Mouse (Mus musculus) cerebellum, adult (tissue): ENCODE data around the gene Csrp1.

Source experiments
- ATAC-seq: cut with Nextera tagmentation; 2 replicates; pipeline ENCODE4 v1.9.2; 2017; ENCODE audit warnings: mild to moderate bottlenecking, moderate library complexity, mixed read lengths; ENCODE audit not compliant: insufficient number of reproducible peaks, low FRiP score, low TSS enrichment

Gene Csrp1

DNA sequence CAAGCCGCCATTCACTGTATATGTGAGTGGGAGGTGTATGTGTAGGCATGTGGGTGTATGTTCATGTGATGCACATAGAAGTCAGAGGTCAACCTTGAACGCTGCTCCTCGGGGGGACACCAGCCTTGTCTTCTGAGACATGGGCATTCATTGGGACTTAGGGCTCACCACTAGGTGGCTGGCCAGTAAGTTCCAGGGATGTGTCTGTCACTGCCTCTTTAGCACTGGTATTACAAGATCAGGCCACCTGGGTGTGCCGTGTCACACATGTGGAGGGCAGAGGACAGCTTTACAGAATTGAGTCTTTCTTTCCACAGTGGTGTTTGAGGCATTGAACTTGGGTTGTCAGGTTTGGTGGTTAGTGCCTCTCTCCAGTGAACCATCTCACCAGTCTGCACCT is 22.4 kb upstream of the Csrp1 start:
- ATAC-seq, result no peak; the same call in 1 of the 2 replicates

DNA sequence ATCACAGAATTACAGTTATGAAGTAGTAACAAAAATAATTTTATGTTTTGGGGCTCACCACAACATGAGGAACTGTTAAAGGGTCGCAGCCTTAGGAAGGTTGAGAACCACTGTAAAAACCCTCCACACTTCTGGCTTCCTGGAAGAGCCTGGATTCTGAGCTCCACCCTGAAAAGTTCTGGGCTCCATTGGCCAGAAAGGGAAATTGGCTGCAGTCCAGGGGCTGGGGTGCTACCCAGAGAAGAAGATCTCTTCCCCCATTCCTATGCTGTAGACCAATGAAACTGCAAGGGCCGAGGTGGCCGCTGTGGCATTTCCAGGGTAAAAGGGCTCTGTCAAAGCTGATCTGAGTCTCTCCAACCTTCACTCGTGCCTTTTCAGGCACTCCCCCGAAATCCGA is 21.8 kb upstream of the Csrp1 start:
- no peak for ATAC-seq

DNA sequence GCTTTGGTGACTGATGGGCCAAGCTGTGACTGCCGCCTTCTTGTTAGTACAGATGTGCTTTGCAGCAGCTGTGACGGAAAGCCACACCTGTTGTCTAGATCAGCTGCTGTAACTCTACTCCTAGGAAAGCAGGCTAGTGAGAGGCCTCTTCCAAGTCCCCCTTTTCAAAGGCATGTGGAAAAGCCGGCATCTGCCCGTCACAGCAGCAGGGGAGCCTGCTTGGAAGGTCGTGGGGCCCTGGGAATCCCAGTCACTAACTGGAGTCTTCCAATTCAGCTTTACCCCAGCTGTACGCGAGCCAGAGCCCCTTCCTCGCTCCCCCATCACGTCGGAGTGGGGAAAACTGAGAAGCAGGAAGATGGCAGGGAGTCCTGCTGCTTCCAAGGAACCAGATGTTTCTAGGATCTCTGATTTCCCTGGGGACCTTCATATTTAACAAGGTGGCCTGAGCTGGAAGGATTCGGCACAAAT is 21.4 kb upstream of the Csrp1 start:
- no peak for ATAC-seq

DNA sequence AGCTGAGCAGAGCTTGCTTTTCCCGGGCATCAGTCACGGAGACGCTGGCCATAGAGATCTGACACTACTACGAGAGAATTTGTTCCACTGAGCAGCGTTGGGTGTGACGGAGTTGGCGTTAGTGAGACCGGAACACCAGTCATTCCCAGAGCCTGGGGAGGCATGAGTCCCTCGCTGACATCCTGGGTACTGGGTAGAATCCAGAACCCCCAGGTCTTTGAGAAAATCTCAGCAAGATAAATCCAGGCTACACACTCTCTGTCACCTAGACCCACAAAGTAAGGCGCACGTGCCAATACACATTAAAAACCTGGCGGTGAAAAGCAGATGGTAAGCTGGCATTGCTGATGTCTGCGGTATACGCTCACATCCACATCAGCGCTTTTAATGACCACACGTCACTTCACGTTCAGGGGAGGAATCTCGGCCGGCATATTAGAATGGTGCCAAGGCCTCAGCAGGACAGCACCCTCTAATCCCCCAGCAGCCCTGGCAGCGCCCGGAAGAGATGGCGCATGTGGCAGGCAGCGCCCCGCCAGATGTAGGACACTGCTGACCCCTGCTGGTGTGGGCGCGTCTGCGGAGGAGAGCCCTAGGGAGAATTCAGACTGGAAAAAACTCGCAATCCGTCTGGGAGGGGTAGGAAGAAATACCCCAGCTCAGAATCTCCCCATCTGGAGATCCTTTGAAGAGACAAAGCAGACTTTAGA is 20.7 kb upstream of the Csrp1 start:
- no peak for ATAC-seq

DNA sequence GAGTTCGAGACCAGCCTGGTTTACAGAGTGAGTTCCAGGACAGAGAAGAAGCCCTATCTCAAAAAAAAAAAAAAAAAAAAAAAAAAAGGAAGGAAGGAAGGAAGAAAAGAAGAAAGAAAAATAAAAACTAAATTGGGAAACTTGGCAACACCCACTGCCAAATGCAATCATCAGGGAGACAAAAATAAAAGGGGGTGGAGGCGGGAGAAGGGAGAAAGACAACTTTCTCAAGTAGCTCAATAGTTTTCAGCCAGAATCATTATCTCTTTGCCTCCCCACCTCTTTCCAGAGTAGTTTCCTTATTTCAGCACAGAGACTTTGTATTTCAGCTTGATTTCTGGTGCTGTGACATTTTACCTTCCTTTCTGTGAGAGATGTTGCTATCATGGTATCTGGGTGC is 20.0 kb upstream of the Csrp1 start:
- no peak for ATAC-seq

DNA sequence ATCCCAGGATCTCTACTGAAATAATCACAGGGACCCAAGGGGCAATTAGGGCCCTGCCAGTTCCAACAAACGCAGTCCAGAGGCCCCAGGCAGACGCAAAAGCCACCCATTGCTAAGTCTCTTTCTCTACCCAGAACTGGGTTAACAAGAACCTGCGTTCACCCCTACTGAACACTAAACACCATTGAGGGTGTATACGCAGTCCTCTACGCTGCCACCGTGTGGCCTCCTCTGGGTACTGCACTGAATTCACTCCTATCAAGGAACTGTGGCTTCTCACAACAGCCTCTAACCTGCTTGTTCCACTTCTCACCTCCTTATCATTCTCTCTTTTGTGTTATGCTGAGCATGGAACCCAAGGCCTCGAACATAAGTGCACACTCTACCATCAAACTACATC is 19.3 kb upstream of the Csrp1 start:
- peak; percentile 77; the same call in 1 of the 2 replicates for ATAC-seq

DNA sequence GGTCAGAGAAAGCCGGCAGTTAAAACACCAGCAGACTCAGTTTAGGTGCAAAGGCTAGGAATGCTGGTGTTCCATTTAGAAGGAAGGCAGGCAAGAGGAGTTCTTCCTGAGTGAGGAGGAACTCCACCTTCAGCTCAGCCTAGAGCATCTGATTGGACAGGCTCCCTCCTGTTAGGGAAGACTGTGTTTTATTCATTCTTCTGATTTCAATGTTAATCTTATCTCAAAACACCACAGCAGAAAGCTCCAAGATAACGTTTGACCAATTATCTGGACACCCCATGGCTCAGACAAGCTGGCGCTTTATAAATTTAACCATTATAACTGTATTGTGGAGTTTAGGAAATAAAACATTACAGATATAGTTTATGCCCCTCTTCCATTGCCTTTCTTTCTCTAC is 18.5 kb upstream of the Csrp1 start:
- ATAC-seq, result no peak

DNA sequence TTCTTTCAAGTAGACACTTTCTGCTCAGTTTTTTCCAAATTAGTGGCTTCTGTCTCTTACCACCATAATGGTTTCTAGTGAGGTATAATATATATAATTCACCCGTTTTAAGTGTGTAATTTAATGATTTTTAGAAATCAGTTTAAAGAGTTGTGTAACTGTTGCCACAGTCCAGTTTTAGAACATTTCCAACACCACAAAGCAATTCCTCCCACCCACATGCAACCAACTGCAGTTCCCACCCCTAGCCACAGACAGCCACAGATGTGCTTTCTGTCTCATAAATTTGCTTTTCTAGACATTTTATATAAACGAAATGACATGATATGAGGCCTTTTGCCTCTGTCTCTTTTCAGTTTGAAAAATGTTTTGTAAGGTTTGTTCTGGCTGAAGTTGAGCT is 17.1 kb upstream of the Csrp1 start:
- no peak for ATAC-seq

DNA sequence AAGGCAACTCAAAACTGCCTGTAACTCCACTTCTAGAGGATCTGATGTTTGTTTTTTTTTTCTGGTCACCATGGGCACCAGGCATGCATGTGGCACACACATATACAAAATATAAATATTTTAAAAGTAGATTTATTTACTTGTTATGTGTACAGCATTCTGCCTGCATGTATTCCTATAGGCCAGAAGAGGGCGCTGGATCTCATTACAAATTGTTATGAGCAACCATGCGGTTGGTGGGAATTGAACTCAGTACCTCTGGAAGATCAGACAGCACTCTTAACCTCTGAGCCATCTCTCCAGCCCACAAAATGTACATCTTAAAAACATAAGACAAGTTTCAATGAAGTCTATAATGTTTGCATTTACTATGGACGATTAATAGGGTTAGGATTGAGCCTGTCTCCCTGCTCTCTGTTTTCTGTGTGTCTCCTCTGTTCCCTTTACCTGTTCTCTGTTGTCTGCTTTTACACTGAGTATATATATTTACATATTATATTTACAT is 15.5 kb upstream of the Csrp1 start:
- ATAC-seq, result no peak

DNA sequence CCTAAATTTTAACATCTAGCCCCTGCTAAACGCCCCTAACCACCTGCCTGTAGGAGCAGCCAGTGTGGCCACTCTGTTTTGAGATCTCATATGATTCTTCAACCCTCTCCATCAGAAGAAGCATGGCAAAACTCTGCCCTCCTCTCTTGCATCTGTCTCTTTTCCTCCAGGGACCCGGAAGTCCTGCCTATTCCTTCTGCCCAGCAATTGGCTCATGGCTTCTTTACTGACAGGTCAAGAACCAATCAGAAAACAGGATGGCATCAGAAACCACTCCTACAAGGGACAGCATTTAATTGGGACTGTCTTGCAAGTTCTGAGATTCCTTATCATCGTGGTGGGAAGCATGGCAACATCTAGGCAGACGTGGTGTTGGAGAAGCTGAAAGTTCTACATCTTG is 11.5 kb upstream of the Csrp1 start:
- ATAC-seq, result no peak

DNA sequence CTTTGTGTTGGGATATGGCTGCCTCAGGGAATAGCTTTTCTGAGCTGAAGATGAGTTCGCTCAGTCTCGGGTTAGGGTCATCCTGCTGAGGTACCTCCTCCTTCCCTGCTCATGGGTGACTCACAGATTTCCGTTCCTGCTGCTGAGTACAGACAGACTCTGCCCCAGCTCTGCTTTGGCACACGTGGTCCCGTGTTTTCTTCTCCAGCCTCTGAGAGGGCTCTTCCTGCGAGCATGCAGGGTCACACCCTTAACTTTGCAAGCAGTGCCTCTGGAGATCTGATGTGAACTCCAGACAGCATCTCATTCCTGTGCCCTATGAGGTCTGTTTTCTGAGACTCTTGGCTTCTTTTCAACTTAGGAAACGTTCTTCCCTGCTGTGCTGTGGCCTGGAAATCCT is 8.7 kb upstream of the Csrp1 start:
- no peak for ATAC-seq

DNA sequence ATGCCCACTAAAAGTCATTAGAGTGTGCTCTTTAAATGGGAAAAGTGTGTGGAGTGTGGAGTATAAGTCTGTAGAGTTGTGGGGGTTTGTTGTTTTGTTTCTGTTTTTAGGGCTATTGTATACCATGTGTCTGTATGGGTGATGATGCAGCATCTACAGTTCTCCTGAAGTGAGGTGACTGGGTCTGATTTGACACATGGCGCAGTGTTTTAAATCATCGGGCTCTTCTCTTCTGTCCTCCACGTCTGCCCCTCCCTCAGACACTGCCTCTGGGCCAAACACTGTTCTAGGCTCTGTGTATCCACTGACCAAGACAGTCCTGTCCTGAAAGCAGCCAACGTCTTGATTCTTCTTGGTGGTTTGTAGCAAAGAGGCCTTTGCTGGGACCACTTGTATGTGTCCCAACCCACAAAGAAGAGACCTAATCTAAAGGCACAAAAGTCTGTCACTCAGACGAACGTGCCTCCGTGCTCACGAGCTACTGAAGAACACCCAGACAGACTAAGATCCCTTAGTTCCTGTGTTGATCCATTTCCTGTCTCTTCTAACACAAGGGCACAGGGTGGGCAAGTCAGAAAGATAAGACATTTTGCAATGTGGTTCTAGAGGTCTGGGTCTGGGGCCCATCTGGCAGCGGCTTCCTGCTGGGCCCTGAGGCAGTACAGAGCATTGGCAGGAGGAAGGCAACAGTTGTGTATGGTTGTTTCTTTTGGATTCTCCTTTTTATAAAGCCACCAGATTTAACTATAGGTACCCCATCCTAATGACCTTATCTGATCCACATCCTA is 5.6 kb upstream of the Csrp1 start:
- no peak for ATAC-seq

DNA sequence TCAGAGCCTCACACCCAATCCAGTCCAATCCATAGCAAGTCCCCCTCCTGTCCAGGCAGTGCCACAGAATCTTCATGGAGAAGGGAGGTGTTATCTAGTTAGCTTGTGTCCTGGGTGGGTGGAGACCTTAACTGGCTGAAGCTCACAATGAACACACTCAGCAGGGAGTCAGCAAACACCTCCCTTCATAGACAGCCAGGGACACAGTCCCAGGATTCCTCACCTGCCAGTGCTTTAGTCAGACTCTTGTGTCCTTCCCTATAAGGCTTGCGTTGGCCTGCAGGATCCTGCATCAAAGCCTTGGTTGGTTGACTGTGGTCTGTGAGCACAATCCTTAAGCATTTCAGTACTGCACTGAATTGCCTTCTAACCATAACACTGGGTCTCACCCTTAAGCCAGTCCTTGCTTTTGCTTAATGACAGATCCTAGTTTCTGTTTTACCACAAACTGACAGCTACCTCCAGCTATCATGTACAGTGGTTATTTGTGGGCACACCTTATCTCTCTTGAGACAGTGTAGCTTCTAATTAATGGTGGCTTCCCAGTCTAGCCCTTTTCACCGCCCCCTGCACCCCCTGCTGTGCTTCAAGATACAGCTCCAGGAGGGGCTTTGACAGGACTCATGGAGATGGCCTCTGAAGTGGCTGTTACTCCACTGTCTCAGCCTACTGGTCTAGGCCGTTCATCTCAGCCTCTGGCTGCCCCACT is 4.8 kb upstream of the Csrp1 start:
- ATAC-seq, result no peak

DNA sequence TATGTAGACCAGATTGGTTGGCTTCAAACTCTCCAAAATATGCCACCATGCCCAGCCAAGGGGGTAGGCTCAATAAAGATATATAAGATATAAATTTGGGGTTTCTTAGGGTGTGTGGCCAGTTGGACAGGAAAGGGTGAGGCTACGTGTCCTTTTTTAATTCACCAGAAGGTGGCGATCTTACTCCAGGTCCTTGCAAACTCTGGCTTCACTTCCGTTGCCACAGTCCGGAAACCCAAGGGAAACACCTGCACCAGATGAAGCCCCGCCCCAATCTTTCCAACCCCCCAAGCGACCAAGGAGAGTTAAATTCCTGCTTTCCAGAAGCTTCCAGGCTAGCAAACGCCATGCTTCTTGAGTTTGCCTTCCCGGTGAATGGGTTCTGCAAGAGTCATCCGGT is 375 bp upstream of the Csrp1 start:
- no peak for ATAC-seq

DNA sequence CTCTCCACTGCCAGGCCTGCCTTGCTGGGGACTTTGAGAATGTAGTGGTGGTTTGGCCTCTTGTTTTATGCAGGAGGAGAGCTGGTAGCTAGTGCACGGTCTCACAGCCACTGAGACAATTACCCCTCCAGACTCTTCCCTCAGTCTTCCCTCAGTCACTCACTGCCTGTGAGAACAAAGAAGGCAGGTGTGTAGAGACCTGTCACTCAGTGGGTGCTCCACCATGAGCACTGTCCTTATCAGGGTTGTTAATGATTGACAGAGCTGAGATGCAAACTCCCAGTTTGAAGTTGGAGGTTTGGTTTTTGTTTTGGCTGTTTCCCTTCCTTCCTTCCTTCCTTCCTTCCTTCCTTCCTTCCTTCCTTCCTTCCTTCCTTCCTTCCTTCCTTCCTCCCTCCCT is 3.2 kb downstream of the Csrp1 start:
- ATAC-seq, result no peak

DNA sequence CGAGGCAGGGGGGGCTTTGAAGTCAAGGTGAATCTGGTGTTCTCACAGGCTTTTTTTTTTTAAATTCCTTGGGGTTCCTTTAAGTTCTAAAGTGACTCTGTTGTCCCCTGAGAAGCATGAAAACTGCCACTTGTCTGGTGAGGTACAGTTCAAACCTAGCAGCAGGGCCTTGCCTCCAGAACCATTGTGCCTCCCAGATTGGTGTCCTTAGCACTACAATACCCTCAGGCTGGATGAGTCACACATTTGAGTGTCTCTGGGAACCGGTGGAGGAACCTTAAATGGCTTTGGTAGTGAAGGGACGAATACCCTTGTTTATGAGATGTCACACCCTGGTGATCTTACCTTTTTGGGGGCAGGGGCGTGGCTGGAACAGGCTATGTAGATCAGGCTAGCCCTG is 4.3 kb downstream of the Csrp1 start:
- no peak for ATAC-seq

DNA sequence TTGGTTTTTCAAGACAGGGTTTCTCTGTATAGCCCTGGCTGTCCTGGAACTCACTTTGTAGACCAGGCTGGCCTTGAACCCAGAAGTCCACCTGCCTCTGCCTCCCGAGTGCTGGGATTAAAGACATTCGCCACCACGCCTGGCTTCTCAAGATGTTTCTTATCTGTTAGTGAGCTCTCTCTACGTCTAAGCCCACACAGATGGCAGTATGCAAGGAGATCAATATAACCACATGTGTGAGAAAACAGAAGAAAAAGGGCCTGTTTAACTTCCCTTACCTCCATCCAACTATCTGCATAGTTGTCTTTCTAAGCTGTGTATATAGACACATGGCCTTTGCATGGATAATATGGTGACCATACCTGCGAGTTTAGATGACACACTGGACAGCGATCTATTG is 5.5 kb downstream of the Csrp1 start:
- ATAC-seq, result no peak

DNA sequence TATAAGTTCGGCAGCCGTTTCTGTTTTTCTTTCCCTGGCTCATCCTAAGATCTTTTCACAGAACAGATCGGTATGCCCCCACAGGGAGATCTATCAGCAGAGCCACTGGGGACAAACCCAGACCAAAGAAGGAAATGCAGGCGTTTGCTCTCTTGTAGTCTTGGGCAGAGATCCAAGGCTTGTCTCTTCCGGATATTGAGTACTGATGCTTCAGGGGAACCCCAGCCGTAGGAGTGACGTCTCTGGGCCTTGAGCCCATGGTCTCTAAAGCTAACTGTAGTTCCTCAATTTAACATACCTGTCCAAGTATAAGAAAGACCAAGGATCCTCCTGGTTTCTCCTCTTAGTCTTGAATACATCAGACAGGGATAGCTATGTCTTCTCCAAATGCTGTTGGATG is 6.1 kb downstream of the Csrp1 start:
- no peak for ATAC-seq

DNA sequence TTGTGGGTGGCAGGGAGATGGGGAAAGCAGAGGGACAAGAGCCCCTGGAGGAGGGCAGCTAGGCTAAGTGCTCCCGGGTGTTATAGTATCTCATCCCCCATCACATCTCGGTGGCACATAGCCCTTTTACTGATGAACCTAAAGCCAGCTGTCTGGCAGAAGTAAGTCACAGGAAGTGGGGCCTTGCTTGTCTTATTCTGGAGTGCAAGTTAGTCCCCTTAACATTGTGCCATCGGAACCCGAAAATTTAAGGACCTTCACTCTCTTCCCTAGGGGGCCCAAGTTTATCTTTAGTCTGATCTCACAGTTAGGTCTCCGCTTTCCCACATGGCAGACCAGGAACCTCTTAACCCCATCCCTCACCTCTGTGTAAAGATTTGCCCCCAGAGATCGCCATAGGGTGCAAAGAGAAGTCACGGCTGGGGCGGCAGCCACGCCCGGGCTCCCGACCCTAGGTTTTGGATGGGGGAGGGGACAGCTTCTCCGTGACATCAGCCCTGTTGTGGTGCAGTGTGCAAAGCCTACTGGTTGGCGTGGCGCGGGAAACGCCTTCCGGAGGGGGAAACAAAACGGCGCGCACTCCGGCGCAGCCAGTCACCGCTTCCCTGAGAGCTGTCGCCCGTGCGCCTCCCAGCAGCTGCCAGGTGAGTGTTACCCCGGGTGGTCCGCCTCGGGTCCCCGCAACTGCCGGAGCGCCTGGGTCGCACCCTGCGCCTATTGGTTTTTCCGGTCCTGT is 8.9 kb downstream of the Csrp1 start:
- 0 out of 2 replicates have a peak, but pooled peaks have one; percentile 50 for ATAC-seq

DNA sequence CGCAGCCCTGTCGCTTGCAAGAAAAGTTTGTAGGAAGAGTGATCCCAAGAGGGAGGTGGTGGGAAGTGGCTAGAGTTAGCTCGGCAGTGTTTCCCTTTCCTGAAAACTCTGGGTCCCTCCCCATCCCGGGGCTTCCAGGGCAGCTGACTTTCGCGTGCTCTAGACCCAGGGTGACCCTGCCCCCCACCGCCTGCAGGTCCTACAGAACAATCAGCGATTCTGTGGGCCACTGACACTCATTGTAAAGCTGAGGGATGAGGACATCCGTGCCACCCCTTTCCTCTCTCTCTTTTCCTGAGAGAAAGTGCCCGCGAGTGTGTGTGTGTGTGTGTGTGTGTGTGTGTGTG is 9.5 kb downstream of the Csrp1 start:
- ATAC-seq, result no peak

DNA sequence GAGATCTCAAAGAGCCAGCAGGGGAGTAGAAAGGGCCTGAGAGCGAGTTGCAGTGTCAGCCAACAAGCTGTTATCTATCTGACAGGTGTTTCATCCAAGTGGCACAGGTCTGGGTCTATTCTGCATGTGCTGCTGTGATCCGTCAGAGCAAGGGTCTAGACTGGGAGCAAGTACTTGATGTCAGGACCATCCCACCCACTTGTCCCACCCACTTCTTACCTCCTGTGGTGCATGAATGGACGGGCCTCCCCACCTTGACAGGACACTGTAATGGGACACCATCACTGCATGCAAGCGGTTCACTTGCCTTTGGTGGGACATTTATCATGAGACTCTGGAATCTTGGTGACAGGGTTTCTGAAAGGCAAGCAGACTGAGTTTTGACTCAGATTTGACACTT is 10.0 kb downstream of the Csrp1 start:
- ATAC-seq, result no peak
